Mouse (Mus musculus) thymus, adult 2 months (tissue): ENCODE measurements around the gene Calcoco1.

Source experiments
- CTCF ChIP-seq: fragments of 200-500 bp; IDR thresholded peaks from 2 replicates; pipeline ENCODE4 v1.5.1; 2012; ENCODE audit warnings: mild to moderate bottlenecking, control low read depth, low read length, moderate library complexity, borderline replicate concordance; ENCODE audit not compliant: control insufficient read depth, poor library complexity, insufficient read depth; ENCODE audit errors: extremely low read depth
- POLR2A ChIP-seq: fragments of 200-500 bp; IDR thresholded peaks from 2 replicates; pipeline ENCODE4 v1.6.1; 2012; ENCODE audit warnings: mild to moderate bottlenecking, low read length, control low read depth, moderate library complexity; ENCODE audit not compliant: control insufficient read depth, poor library complexity, insufficient read depth; ENCODE audit errors: extremely low read depth

- TF ChIP-seq POLR2A (no peak), CTCF (no peak)
Observed at GRCm38 (mm10) chr15:102745387-102745786, 23.4 kb upstream of the Calcoco1 start.
